Mouse (Mus musculus) testis, adult 2 months (tissue): ENCODE results near the gene Ano9. TPM values are rescaled to one million over a fixed set of nuclear protein-coding genes. Genes with fewer than 3 reads are reported as not detected.
A peak's percentile ranks its signal among the peaks of the same experiment; 100 is the strongest.

Source experiments
- H3K27ac ChIP-seq: fragments of 200-500 bp; 2 replicates; pipeline ENCODE4 v1.5.1; 2012; ENCODE audit warnings: low read depth, low read length; ENCODE audit not compliant: control insufficient read depth, insufficient read depth
- H3K27me3 ChIP-seq: fragments of 200-500 bp; 2 replicates; pipeline ENCODE4 v1.6.1; 2012; ENCODE audit warnings: mild to moderate bottlenecking, low read length, moderate library complexity; ENCODE audit not compliant: control insufficient read depth, insufficient read depth
- H3K36me3 ChIP-seq: fragments of 200-500 bp; 2 replicates; pipeline ENCODE4 v1.6.1; 2012; ENCODE audit warnings: mild to moderate bottlenecking, low read length; ENCODE audit not compliant: control insufficient read depth, insufficient read depth
- H3K4me1 ChIP-seq: fragments of 200-500 bp; 2 replicates; pipeline ENCODE4 v1.6.1; 2012; ENCODE audit warnings: low read length; ENCODE audit not compliant: control insufficient read depth, insufficient read depth
- H3K4me3 ChIP-seq: fragments of 200-500 bp; 2 replicates; pipeline ENCODE4 v1.5.1; 2012; ENCODE audit warnings: low read depth, mild to moderate bottlenecking, low read length, moderate library complexity, mixed read lengths; ENCODE audit not compliant: control insufficient read depth
- CTCF ChIP-seq: fragments of 200-500 bp; IDR thresholded peaks from 2 replicates; pipeline ENCODE4 v1.5.1; 2012; ENCODE audit warnings: low read depth, mild to moderate bottlenecking, inconsistent platforms, low read length, moderate library complexity; ENCODE audit not compliant: control insufficient read depth, insufficient read depth, insufficient replicate concordance
- POLR2A ChIP-seq: fragments of 200-500 bp; IDR thresholded peaks from 2 replicates; pipeline ENCODE4 v1.6.1; 2012; ENCODE audit warnings: low read depth, mild to moderate bottlenecking, inconsistent platforms, low read length, moderate library complexity; ENCODE audit not compliant: control insufficient read depth
- polyA plus RNA-seq: library from polyadenylated mRNA; depleted of rRNA; stranded (reverse); fragments of >200 nt; gene quantifications from 2 replicates; pipeline ENCODE4 v1.2.3, GENCODE M21; 2012

Gene Ano9
- polyA plus RNA-seq, 1 experiment: 0.30 TPM

DNA sequence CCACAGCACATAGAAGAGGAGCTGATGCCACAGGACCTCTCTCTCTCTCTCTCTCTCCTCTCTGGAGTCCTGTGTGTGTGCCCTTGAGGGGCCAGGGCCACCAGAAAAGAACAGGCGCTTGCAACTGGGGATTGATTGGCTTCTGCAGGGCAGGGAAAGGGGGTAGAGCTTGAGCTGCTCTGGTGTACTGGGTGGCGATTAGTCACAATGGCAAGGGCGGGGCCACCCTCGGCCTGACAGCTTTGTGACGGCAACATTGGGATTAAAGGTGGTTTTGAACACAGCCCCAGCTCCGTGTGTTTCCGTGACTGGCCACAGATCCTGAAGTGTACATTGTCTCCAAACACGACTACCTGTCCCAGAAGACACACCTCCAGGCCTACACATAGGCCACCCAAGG, 27.4 kb downstream of the Ano9 start:
- H3K36me3 ChIP-seq: no peaks in the 10 kb centered on the region
- H3K4me1 ChIP-seq: peaks cover 13% of the 10 kb centered on the region
- H3K27me3 ChIP-seq: no peaks in the 10 kb centered on the region
- H3K4me3 ChIP-seq: peak overlapping the region; percentile 66
- H3K27ac ChIP-seq: peak overlapping the region; percentile 5; the same call in 1 of the 2 replicates
- no peak; the same call in 1 of the 2 replicates for TF ChIP-seq POLR2A

- Histone ChIP-seq H3K36me3 (no peaks in the 10 kb centered on the region), H3K4me1 (peaks cover 13% of the 10 kb centered on the region), H3K27ac (no peak overlapping the region), H3K27me3 (no peaks in the 10 kb centered on the region), H3K4me3 (peak overlapping the region; percentile 66)
- TF ChIP-seq POLR2A (0 out of 2 replicates have a peak, but pooled peaks have one; percentile 17), CTCF (no peak)
Measured at GRCm38 (mm10) chr7:141088473-141088872, 29.1 kb downstream of the Ano9 start.

DNA sequence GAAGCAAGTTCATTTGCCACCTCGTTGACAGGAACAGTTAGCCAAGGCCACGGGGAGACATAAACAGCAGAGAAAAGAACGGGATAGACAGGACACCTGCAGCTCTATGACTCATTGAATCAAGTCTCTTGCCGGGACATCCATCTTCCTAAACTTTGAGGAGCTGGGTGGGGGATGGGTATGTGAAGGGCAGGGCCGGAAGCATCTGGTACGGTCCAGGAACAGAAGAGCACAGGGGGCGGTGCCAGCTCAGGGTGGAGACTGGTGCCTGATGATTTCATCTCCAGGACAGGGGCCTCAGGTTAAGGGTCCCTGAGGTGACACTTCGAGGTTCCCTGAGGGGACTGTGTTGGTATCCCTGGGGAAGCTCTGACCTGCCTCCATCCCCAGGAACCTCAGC, 29.7 kb downstream of the Ano9 start:
- peak overlapping the region; percentile 66 for H3K4me3 ChIP-seq
- no peaks in the 10 kb centered on the region for H3K36me3 ChIP-seq
- H3K27me3 ChIP-seq: no peaks in the 10 kb centered on the region
- TF ChIP-seq POLR2A: no peak
- H3K4me1 ChIP-seq: peaks cover 13% of the 10 kb centered on the region
- no peak overlapping the region for H3K27ac ChIP-seq

GRCm38 (mm10) chr7:141079481-141080449, 37.8 kb downstream of the Ano9 start:
- H3K27me3 ChIP-seq: no peaks in the 10 kb centered on the region
- H3K4me1 ChIP-seq: peaks cover 6% of the 10 kb centered on the region
- TF ChIP-seq CTCF (no peak), POLR2A (no peak)
- H3K4me3 ChIP-seq: no peak overlapping the region
- no peaks in the 10 kb centered on the region for H3K36me3 ChIP-seq
- no peak overlapping the region for H3K27ac ChIP-seq

GRCm38 (mm10) chr7:141078876-141079275, 38.7 kb downstream of the Ano9 start:
- H3K27me3 ChIP-seq: no peaks in the 10 kb centered on the region
- no peak for TF ChIP-seq POLR2A
- TF ChIP-seq CTCF: no peak
- no peak overlapping the region for H3K27ac ChIP-seq
- no peaks in the 10 kb centered on the region for H3K36me3 ChIP-seq
- no peak overlapping the region for H3K4me3 ChIP-seq
- H3K4me1 ChIP-seq: peaks cover 6% of the 10 kb centered on the region

GRCm38 (mm10) chr7:141077841-141078240, 39.8 kb downstream of the Ano9 start, which contains the start of gene Pkp3:
Gene Pkp3, plus strand, starts transcription at chr7:141078218.
- Histone ChIP-seq H3K4me3 (no peak within 1 kb of the TSS), H3K4me1 (peaks cover 6% of the 10 kb centered on the region), H3K27ac (no peak within 1 kb of the TSS), H3K36me3 (no peaks in the 10 kb centered on the region), H3K27me3 (no peaks in the 10 kb centered on the region)
- TF ChIP-seq POLR2A (no peak), CTCF (no peak)

GRCm38 (mm10) chr7:141073782-141074181, 43.8 kb downstream of the Ano9 start:
- TF ChIP-seq CTCF: no peak
- TF ChIP-seq POLR2A: no peak

More at GRCm38 (mm10) chr7:141073782-141074181, 43.8 kb downstream of the Ano9 start:
- Histone ChIP-seq H3K4me1 (peaks cover 16% of the 10 kb centered on the region), H3K27ac (no peak overlapping the region), H3K4me3 (no peak overlapping the region), H3K36me3 (no peaks in the 10 kb centered on the region), H3K27me3 (no peaks in the 10 kb centered on the region)
